Comparison of ENCODE assay signal across 8 mouse cellular contexts in the genomic region with DNA sequence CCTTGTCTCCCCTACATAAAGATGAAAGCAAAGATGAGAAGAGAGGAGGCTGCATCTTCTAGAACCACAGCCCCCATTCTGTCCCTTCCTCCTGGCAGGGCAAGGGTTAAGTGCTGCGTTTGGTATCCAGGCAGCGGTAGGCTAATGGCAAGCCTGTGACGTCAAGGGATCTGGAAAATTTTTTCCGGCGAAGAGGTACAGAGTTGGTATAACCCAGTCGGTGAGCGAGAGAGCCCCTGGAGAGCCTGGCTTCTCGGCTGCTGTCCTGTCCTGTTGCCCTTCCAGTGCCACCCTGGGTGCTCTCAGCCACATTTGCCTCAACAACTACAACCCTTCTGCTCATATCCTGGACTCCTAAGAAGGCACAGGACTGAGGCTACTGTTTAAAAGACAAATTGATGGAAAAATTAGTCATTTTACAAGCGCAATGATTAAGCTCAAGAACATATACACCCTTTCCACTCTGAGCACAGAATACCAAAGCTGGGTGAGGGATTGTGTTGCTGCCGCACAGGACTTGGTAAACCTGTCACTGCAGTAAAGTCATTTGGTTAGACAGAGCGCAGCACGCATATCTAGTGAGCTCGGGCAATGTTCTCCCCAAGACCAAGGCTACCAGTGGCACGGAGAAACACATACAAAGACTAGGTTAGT. TPM values are rescaled to one million over a fixed set of nuclear protein-coding genes. Genes with fewer than 3 reads are reported as not detected.
DNase-seq lines count a peak whose midpoint lies in the region; ATAC-seq and TF ChIP-seq lines count a peak whose summit lies in the region.

No protein-coding gene starts in this region.

- in situ Hi-C loops in Patski (cut with MboI; ENCODE audit: low pct_unique_long_range_greater_than_20kb) = loop anchor here (5.0 kb wide), 2 partner anchors 93 to 667 kb away; no protein-coding TSS in a partner anchor

- 11% methylated on average over 14 of the region's 14 CpGs for WGBS in intestine, postnatal 0 days
- 43% methylated on average over 14 of the region's 14 CpGs for WGBS in limb, embryonic 10.5 days
- WGBS in midbrain, embryonic 14.5 days = 32% methylated on average over 14 of the region's 14 CpGs

- H3K4me2 ChIP-seq in intestine, postnatal 0 days (replicated peaks; ENCODE audit: low read depth) = peak overlapping the region; percentile 72
- H3K4me2 ChIP-seq in midbrain, embryonic 14.5 days (ENCODE audit: low read length) = peak overlapping the region; percentile 61

- H3K36me3 ChIP-seq in intestine, postnatal 0 days (ENCODE audit: control insufficient read depth, insufficient read depth) = peaks cover 41% of the 10 kb centered on the region
- no peaks in the 10 kb centered on the region for H3K36me3 ChIP-seq in limb, embryonic 10.5 days
- H3K36me3 ChIP-seq in midbrain, embryonic 14.5 days (ENCODE audit: control insufficient read depth, insufficient read depth, low read length) = peaks cover 37% of the 10 kb centered on the region

- no peaks in the 10 kb centered on the region for H3K9me3 ChIP-seq in intestine, postnatal 0 days (ENCODE audit: control insufficient read depth)
- H3K9me3 ChIP-seq in limb, embryonic 10.5 days (replicated peaks) = no peaks in the 10 kb centered on the region
- no peaks in the 10 kb centered on the region for H3K9me3 ChIP-seq in midbrain, embryonic 14.5 days (ENCODE audit: control insufficient read depth, low read length)

- ATAC-seq in Patski = peak; percentile 5
- ATAC-seq in intestine, postnatal 0 days = no peak
- no peak for ATAC-seq in midbrain, embryonic 14.5 days (ENCODE audit: low FRiP score, low TSS enrichment)
- ATAC-seq in megakaryocyte, adult 5-6 weeks (ENCODE audit: poor library complexity, severe bottlenecking) = no peak

- peaks cover 12% of the 10 kb centered on the region; the same call in 1 of the 2 replicates for H3K4me1 ChIP-seq in intestine, postnatal 0 days (replicated peaks; ENCODE audit: control insufficient read depth, insufficient read depth, low read length)
- H3K4me1 ChIP-seq in limb, embryonic 10.5 days = peaks cover 29% of the 10 kb centered on the region
- H3K4me1 ChIP-seq in midbrain, embryonic 14.5 days (ENCODE audit: control insufficient read depth, insufficient read depth, low read length) = peaks cover 27% of the 10 kb centered on the region

- peak overlapping the region; percentile 85 for H3K4me3 ChIP-seq in intestine, postnatal 0 days (ENCODE audit: low read depth, low read length)
- H3K4me3 ChIP-seq in limb, embryonic 10.5 days = 0 out of 2 replicates have a peak overlapping the region, but pooled peaks have one; percentile 10
- H3K4me3 ChIP-seq in midbrain, embryonic 14.5 days (replicated peaks; ENCODE audit: low read depth, low read length) = peak overlapping the region; percentile 58

- TF ChIP-seq CTCF in Patski (IDR thresholded peaks at IDR 0.05) = no peak
- no peak for TF ChIP-seq CTCF in intestine, postnatal 0 days (IDR thresholded peaks at IDR 0.05; ENCODE audit: low read depth)

- CTCF ChIA-PET in Patski (lab: Charles Lee) = no interaction called here

- H3K9ac ChIP-seq in intestine, postnatal 0 days (ENCODE audit: low read depth, low read length) = peak overlapping the region; percentile 56
- peak overlapping the region; percentile 51 for H3K9ac ChIP-seq in midbrain, embryonic 14.5 days (replicated peaks; ENCODE audit: low read length)

- no peak for DNase-seq in Patski (ENCODE audit: low read depth, low spot score)
- DNase-seq in cerebellum, adult 11 months = peak; percentile 61
- peak; percentile 45 for DNase-seq in forelimb bud, embryonic 11.5 days (ENCODE audit: low read depth, low spot score)
- peak; percentile 56 for DNase-seq in limb, embryonic 10.5 days (ENCODE audit: low spot score)
- peak; percentile 85 for DNase-seq in midbrain, embryonic 14.5 days
- DNase-seq in thymus, postnatal 4 days = peak; percentile 45

- POLR2A ChIA-PET in Patski (lab: Charles Lee) = interaction anchor here (0.6 to 1.2 kb wide), 3 partner anchors 9 to 281 kb away, joined by 3 to 6 read pairs (median 5); no protein-coding TSS in a partner anchor

- peak overlapping the region; percentile 68 for H3K27ac ChIP-seq in intestine, postnatal 0 days (ENCODE audit: low read depth, low read length)
- H3K27ac ChIP-seq in limb, embryonic 10.5 days = no peak overlapping the region
- peak overlapping the region; percentile 49; the same call in 1 of the 2 replicates for H3K27ac ChIP-seq in midbrain, embryonic 14.5 days (replicated peaks; ENCODE audit: low read depth, low read length)

- H3K27me3 ChIP-seq in Patski = no peaks in the 10 kb centered on the region
- no peaks in the 10 kb centered on the region for H3K27me3 ChIP-seq in intestine, postnatal 0 days (replicated peaks; ENCODE audit: control insufficient read depth, insufficient read depth, low read length)
- peaks cover 44% of the 10 kb centered on the region for H3K27me3 ChIP-seq in limb, embryonic 10.5 days (ENCODE audit: low read depth, poor library complexity, severe bottlenecking)
- no peaks in the 10 kb centered on the region for H3K27me3 ChIP-seq in midbrain, embryonic 14.5 days (ENCODE audit: control insufficient read depth, insufficient read depth, low read length)

RNA-seq across cellular contexts. Expression of a gene that starts 3.3 kb away (rescaled TPM):
- polyA plus RNA-seq in Patski (2021) = 1,457 TPM
- polyA plus RNA-seq in intestine, postnatal 0 days (2015; fragmentation: Nextera tagmentation; extraction: Ambion mirVana) = 227 and 233 TPM in 2 replicates
- polyA plus RNA-seq in limb, embryonic 10.5 days (2016; fragmentation: Nextera tagmentation; extraction: Ambion mirVana) = 1.7 and 2.6 TPM in 2 replicates
- 133 and 164 TPM in 2 replicates for polyA plus RNA-seq in midbrain, embryonic 14.5 days (2014; fragmentation: Nextera tagmentation; extraction: Ambion mirVana)
- 9.8 and 12.9 TPM in 2 replicates for total RNA-seq in megakaryocyte, adult 5-6 weeks (2015)
- 7.7 and 9.9 TPM in 2 replicates for total RNA-seq in megakaryocyte, adult 5-6 weeks (2017)

Comparison
In these comparisons a context has a peak if more than half of its experiments do, and no peak if none do; other contexts are left out.
1. H3K4me3 ChIP-seq: peak in every context shown above with its lines; median percentile 85 in intestine, postnatal 0 days; 58 in midbrain, embryonic 14.5 days; 10 in limb, embryonic 10.5 days.
2. RNA of a gene that starts 3.3 kb away (polyA plus RNA-seq): 1,457 TPM in Patski (single experiment), 227 to 233 TPM in intestine, postnatal 0 days and 133 to 164 TPM in midbrain, embryonic 14.5 days; 1.7 to 2.6 TPM in limb, embryonic 10.5 days; every median in the first group is over 10 times any median in the second.